Mouse (Mus musculus) small intestine, adult 2 months (tissue): ENCODE results near the gene Gm17387. TPM values are rescaled to one million over a fixed set of nuclear protein-coding genes. Genes with fewer than 3 reads are reported as not detected.

Source experiments
- H3K27ac ChIP-seq: fragments of 200-500 bp; 2 replicates; pipeline ENCODE4 v1.5.1; 2012; ENCODE audit warnings: low read depth, low read length, control low read depth, inconsistent platforms; ENCODE audit not compliant: insufficient read depth
- H3K27me3 ChIP-seq: fragments of 200-500 bp; 2 replicates; pipeline ENCODE4 v1.6.1; 2012; ENCODE audit warnings: mild to moderate bottlenecking, moderate library complexity, low read length, inconsistent platforms; ENCODE audit not compliant: control insufficient read depth, insufficient read depth
- H3K36me3 ChIP-seq: fragments of 200-500 bp; 2 replicates; pipeline ENCODE4 v1.6.1; 2012; ENCODE audit warnings: mild to moderate bottlenecking, low read length, control low read depth, inconsistent platforms; ENCODE audit not compliant: control insufficient read depth, insufficient read depth
- H3K4me1 ChIP-seq: fragments of 200-500 bp; 2 replicates; pipeline ENCODE4 v1.6.1; 2012; ENCODE audit warnings: low read length, inconsistent platforms, mixed read lengths; ENCODE audit not compliant: control insufficient read depth, insufficient read depth, insufficient read length
- H3K4me3 ChIP-seq: fragments of 200-500 bp; 2 replicates; pipeline ENCODE4 v1.5.1; 2012; ENCODE audit warnings: low read depth, mild to moderate bottlenecking, control low read depth, inconsistent platforms, low read length, moderate library complexity
- CTCF ChIP-seq: fragments of 200-500 bp; IDR thresholded peaks from 2 replicates; pipeline ENCODE4 v1.5.1; 2012; ENCODE audit warnings: low read depth, mild to moderate bottlenecking, control low read depth, inconsistent platforms, low read length, moderate library complexity, mixed read lengths; ENCODE audit not compliant: insufficient replicate concordance, insufficient read length; ENCODE audit errors: extremely low read depth
- POLR2A ChIP-seq: fragments of 200-500 bp; IDR thresholded peaks from 2 replicates; pipeline ENCODE4 v1.6.1; 2012; ENCODE audit warnings: low read depth, mild to moderate bottlenecking, control low read depth, inconsistent platforms, low read length, moderate library complexity
- WGBS: fragments of 180-500 bp; shearing (Covaris S2); methylation state at CpG from one replicate; pipeline ENCODE4 v1.1.7; 2018; 5-methylcytosine and 5-hydroxymethylcytosine counted together
- polyA plus RNA-seq: library from polyadenylated mRNA; depleted of rRNA; stranded (reverse); fragments of >200 nt; gene quantifications from 2 replicates; pipeline ENCODE4 v1.2.3, GENCODE M21; 2012

The Gm17387 gene
- polyA plus RNA-seq, 1 experiment: not detected

- 100% methylated on average over 1 of the region's 1 CpGs for WGBS
- TF ChIP-seq CTCF (no peak), POLR2A (no peak)
- Histone ChIP-seq H3K36me3 (no peaks in the 10 kb centered on the region), H3K4me1 (peaks cover 11% of the 10 kb centered on the region), H3K4me3 (no peak overlapping the region), H3K27ac (no peak overlapping the region), H3K27me3 (no peaks in the 10 kb centered on the region)
These were observed 28.6 kb downstream of the Gm17387 start for GRCm38 (mm10) chr7:141057541-141057940.

GRCm38 (mm10) chr7:141058601-141059341 is 29.8 kb downstream of the Gm17387 start:
- TF ChIP-seq CTCF (no peak), POLR2A (no peak)
- WGBS: 85% methylated on average over 14 of the region's 14 CpGs
- Histone ChIP-seq H3K4me1 (peaks cover 17% of the 10 kb centered on the region), H3K27ac (peak overlapping the region; percentile 21; the same call in 1 of the 2 replicates), H3K27me3 (no peaks in the 10 kb centered on the region), H3K36me3 (no peaks in the 10 kb centered on the region), H3K4me3 (no peak overlapping the region)

- no peaks in the 10 kb centered on the region for H3K36me3 ChIP-seq
- peaks cover 27% of the 10 kb centered on the region for H3K4me1 ChIP-seq
- no peaks in the 10 kb centered on the region for H3K27me3 ChIP-seq
- 53% methylated on average over 2 of the region's 2 CpGs for WGBS
- peak overlapping the region; percentile 57 for H3K27ac ChIP-seq
- peak overlapping the region; percentile 77 for H3K4me3 ChIP-seq
- no peak for TF ChIP-seq POLR2A
- TF ChIP-seq CTCF: no peak
These were observed 31.0 kb downstream of the Gm17387 start for GRCm38 (mm10) chr7:141059929-141060328.

GRCm38 (mm10) chr7:141060426-141061242 is 31.7 kb downstream of the Gm17387 start, which contains the start of gene B4galnt4:
Gene B4galnt4 (plus strand): TSS chr7:141061104.
- Histone ChIP-seq H3K27ac (peak within 1 kb of the TSS; percentile 57), H3K36me3 (no peaks in the 10 kb centered on the region), H3K27me3 (no peaks in the 10 kb centered on the region), H3K4me3 (peak within 1 kb of the TSS; percentile 77), H3K4me1 (peaks cover 31% of the 10 kb centered on the region)
- 2% methylated on average over 65 of the region's 72 CpGs for WGBS
- TF ChIP-seq POLR2A: no peak; the same call in 1 of the 2 replicates
- no peak for TF ChIP-seq CTCF

GRCm38 (mm10) chr7:141061269-141061692 is 32.4 kb downstream of the Gm17387 start:
- WGBS: 3% methylated on average over 37 of the region's 37 CpGs
- Histone ChIP-seq H3K27me3 (no peaks in the 10 kb centered on the region), H3K36me3 (no peaks in the 10 kb centered on the region), H3K27ac (no peak overlapping the region), H3K4me1 (peaks cover 31% of the 10 kb centered on the region), H3K4me3 (peak overlapping the region; percentile 77)
- TF ChIP-seq POLR2A (no peak), CTCF (no peak)

- Histone ChIP-seq H3K4me1 (peaks cover 31% of the 10 kb centered on the region), H3K36me3 (no peaks in the 10 kb centered on the region), H3K27me3 (no peaks in the 10 kb centered on the region), H3K27ac (no peak overlapping the region), H3K4me3 (no peak overlapping the region)
- 76% methylated on average over 7 of the region's 7 CpGs for WGBS
- TF ChIP-seq POLR2A (no peak), CTCF (no peak)
These were observed 33.6 kb downstream of the Gm17387 start for GRCm38 (mm10) chr7:141062525-141062924.

- TF ChIP-seq POLR2A: no peak
- no peak for TF ChIP-seq CTCF
- no peaks in the 10 kb centered on the region; the same call in 1 of the 2 replicates for H3K36me3 ChIP-seq
- H3K27ac ChIP-seq: no peak overlapping the region; the same call in 1 of the 2 replicates
- no peaks in the 10 kb centered on the region for H3K27me3 ChIP-seq
- H3K4me1 ChIP-seq: peaks cover 31% of the 10 kb centered on the region
- WGBS: 84% methylated on average over 3 of the region's 3 CpGs
- no peak overlapping the region for H3K4me3 ChIP-seq
These were observed 34.4 kb downstream of the Gm17387 start for GRCm38 (mm10) chr7:141063353-141063752.
